Mouse (Mus musculus) ovary, adult 18-20 months (tissue): ENCODE measurements around the gene Tor1aip1.
"Not testable (repeated sequence)": the region's sequence is repeated elsewhere in the genome, so short reads cannot be mapped to it uniquely, and the experiment has no call there.

ENCODE experiments used
- DNase-seq: peaks from one replicate; pipeline ENCODE4 v3.0.0; 2022; ENCODE audit warnings: low spot score, mixed read lengths

The Tor1aip1 gene

GRCm38 (mm10) chr1:156035930-156036737 lies at the start of gene Tor1aip1:
Gene Tor1aip1 (minus strand): TSS chr1:156036480.
- DNase-seq, result peak; percentile 99

GRCm38 (mm10) chr1:156085770-156086169 lies 49.5 kb upstream of the Tor1aip1 start:
- no peak for DNase-seq

GRCm38 (mm10) chr1:156084603-156085002 lies 48.3 kb upstream of the Tor1aip1 start:
- no peak for DNase-seq

GRCm38 (mm10) chr1:156077655-156078054 lies 41.4 kb upstream of the Tor1aip1 start:
- no peak for DNase-seq

- DNase-seq, result no peak
Measured at GRCm38 (mm10) chr1:156076474-156076873, 40.2 kb upstream of the Tor1aip1 start.

- DNase-seq, result no peak
Measured at GRCm38 (mm10) chr1:156074575-156074974, 38.3 kb upstream of the Tor1aip1 start.

GRCm38 (mm10) chr1:156073169-156073821 lies 37.0 kb upstream of the Tor1aip1 start:
- no peak for DNase-seq

- DNase-seq, result no peak
Measured at GRCm38 (mm10) chr1:156070106-156070505, 33.8 kb upstream of the Tor1aip1 start.

GRCm38 (mm10) chr1:156066133-156066532 lies 29.9 kb upstream of the Tor1aip1 start:
- DNase-seq, result no peak

- no peak for DNase-seq
Measured at GRCm38 (mm10) chr1:156062193-156062592, 25.9 kb upstream of the Tor1aip1 start.

- no peak for DNase-seq
Measured at GRCm38 (mm10) chr1:156058207-156058606, 21.9 kb upstream of the Tor1aip1 start.

- no peak for DNase-seq
Measured at GRCm38 (mm10) chr1:156046688-156047087, 10.4 kb upstream of the Tor1aip1 start.

GRCm38 (mm10) chr1:156044211-156044611 lies 7.9 kb upstream of the Tor1aip1 start:
- no peak for DNase-seq

GRCm38 (mm10) chr1:156043027-156043426 lies 6.7 kb upstream of the Tor1aip1 start:
- DNase-seq, result peak; percentile 13

- no peak for DNase-seq
Measured at GRCm38 (mm10) chr1:156042481-156042880, 6.2 kb upstream of the Tor1aip1 start.

GRCm38 (mm10) chr1:156041451-156042241 lies 5.4 kb upstream of the Tor1aip1 start:
- no peak for DNase-seq

GRCm38 (mm10) chr1:156040731-156041401 lies 4.6 kb upstream of the Tor1aip1 start:
- DNase-seq, result peak; percentile 87

- DNase-seq, result not testable (repeated sequence)
Measured at GRCm38 (mm10) chr1:156039989-156040388, 3.7 kb upstream of the Tor1aip1 start.

GRCm38 (mm10) chr1:156037144-156037583 lies 884 bp upstream of the Tor1aip1 start:
- DNase-seq, result no peak

- DNase-seq, result no peak
Measured at GRCm38 (mm10) chr1:156035269-156035929, 881 bp downstream of the Tor1aip1 start, which contains the start of gene Tor1aip2. Gene Tor1aip2 (plus strand): TSS chr1:156035403.

- DNase-seq, result no peak
Measured at GRCm38 (mm10) chr1:156034661-156035060, 1.6 kb downstream of the Tor1aip1 start.
